Comparison of ENCODE assay signal across 8 mouse cellular contexts in the genomic region with DNA sequence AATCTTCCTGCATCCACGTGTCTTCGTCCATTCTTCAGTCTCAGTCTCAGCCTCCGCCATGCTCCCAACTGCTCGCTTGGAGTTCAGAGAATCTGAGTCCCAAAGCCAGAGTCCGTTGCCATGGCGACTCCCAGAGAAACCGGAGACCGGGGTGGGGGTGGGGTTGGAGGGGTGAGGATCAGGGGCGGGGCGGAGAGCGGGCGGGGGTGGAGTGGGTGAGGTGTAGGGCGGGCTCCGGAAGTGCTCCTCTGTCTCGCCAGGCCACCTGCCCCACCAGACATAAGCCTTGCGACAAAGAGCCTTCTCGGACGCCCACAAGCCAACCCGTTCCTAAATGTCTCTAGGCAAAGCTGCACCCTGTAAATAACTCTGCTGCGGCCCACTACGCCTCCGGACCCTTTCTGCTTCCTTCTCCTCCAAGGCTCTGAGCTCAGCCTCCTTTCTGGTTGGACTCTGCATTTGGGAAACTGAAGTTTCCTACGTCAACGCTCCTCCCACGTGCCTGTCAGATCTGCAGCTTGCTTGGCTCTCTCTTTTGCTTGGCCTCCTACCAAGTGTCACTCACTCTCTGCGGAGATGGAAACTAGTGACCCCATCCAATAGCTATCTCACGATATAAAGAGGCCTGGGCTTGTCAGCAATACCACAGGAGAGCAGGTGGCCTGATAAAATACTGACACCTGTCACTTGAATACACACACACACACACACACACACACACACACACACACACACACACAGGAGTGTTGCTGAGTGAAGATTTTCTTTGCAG. TPM values are rescaled to one million over a fixed set of nuclear protein-coding genes. Genes with fewer than 3 reads are reported as not detected.
A peak's percentile ranks its signal among the peaks of the same experiment; 100 is the strongest.
DNase-seq lines count a peak whose midpoint lies in the region; ATAC-seq and TF ChIP-seq lines count a peak whose summit lies in the region.

A gene (minus strand): TSS at position 94 of the 772 bp plus-strand sequence.

- H3K9ac ChIP-seq in ES-E14 (ENCODE audit: insufficient read depth, low read depth, low read length, poor library complexity, severe bottlenecking) = peak within 1 kb of the TSS; percentile 27; the same call in 1 of the 2 replicates
- peak within 1 kb of the TSS; percentile 35; the same call in 1 of the 2 replicates for H3K9ac ChIP-seq in hindbrain, embryonic 12.5 days
- H3K9ac ChIP-seq in lung, embryonic 16.5 days (ENCODE audit: low read length) = peak within 1 kb of the TSS; percentile 63

- H3K4me2 ChIP-seq in hindbrain, embryonic 12.5 days (replicated peaks) = peak within 1 kb of the TSS; percentile 65
- peak within 1 kb of the TSS; percentile 70 for H3K4me2 ChIP-seq in lung, embryonic 16.5 days (ENCODE audit: low read depth, low read length)

- peaks cover 0 to 3% of the 10 kb centered on the region in 2 experiments; a peak in 1 of 4 replicates for H3K4me1 ChIP-seq in ES-E14 (ENCODE audit: control insufficient read depth in 2 of 2, insufficient read depth in 2 of 2, low read length in 2 of 2, poor library complexity in 1 of 2)
- peaks cover 11% of the 10 kb centered on the region for H3K4me1 ChIP-seq in hindbrain, embryonic 12.5 days
- H3K4me1 ChIP-seq in lung, embryonic 16.5 days (replicated peaks; ENCODE audit: control insufficient read depth, insufficient read depth, low read length) = peaks cover 11% of the 10 kb centered on the region

- under 1% methylated on average over 27 of the region's 27 CpGs for WGBS in hindbrain, embryonic 12.5 days
- under 1% methylated on average over 23 of the region's 27 CpGs for WGBS in lung, embryonic 16.5 days

- H3K36me3 ChIP-seq in ES-E14 (ENCODE audit: control insufficient read depth, insufficient read depth, low read length, poor library complexity, severe bottlenecking) = no peaks in the 10 kb centered on the region
- no peaks in the 10 kb centered on the region for H3K36me3 ChIP-seq in hindbrain, embryonic 12.5 days
- no peaks in the 10 kb centered on the region for H3K36me3 ChIP-seq in lung, embryonic 16.5 days (ENCODE audit: control insufficient read depth, insufficient read depth, low read length)

- in situ Hi-C loops in ES-E14 (cut with MboI; ENCODE audit: low sequenced_read_pairs in 2 of 2, unreplicated experiment in 2 of 2) = no loop called here

- H3K9me3 ChIP-seq in ES-E14 (ENCODE audit: control insufficient read depth, insufficient read depth, low read depth, low read length) = no peaks in the 10 kb centered on the region
- no peaks in the 10 kb centered on the region for H3K9me3 ChIP-seq in hindbrain, embryonic 12.5 days (replicated peaks)
- H3K9me3 ChIP-seq in lung, embryonic 16.5 days (ENCODE audit: control insufficient read depth, low read length) = no peaks in the 10 kb centered on the region

- peak; percentile 92 for ATAC-seq in hindbrain, embryonic 12.5 days (ENCODE audit: low FRiP score)
- ATAC-seq in lung, embryonic 16.5 days (ENCODE audit: low read depth) = peak; percentile 93

- peak within 1 kb of the TSS; percentile 32 to 47 for H3K4me3 ChIP-seq in ES-E14 (ENCODE audit: insufficient read depth in 1 of 2, low read depth in 1 of 2, low read length in 2 of 2, poor library complexity in 1 of 2, severe bottlenecking in 1 of 2)
- peak within 1 kb of the TSS; percentile 36 for H3K4me3 ChIP-seq in hindbrain, embryonic 12.5 days
- H3K4me3 ChIP-seq in lung, embryonic 16.5 days (ENCODE audit: low read length) = peak within 1 kb of the TSS; percentile 51

- DNase-seq in ES-E14 (ENCODE audit: low read depth, low spot score) = peak; percentile 93
- peak; percentile 41 for DNase-seq in cerebellum, adult 9-10 months
- DNase-seq in frontal cortex, postnatal 14 days (ENCODE audit: low spot score in 2 of 2) = peak; percentile 73 to 86
- peak; percentile 72 to 74 for DNase-seq in layer of hippocampus, postnatal 10 days (ENCODE audit: low spot score in 2 of 2)
- peak; percentile 55 for DNase-seq in ovary, adult 18-20 months (ENCODE audit: low spot score)
- peak; percentile 36 to 55 for DNase-seq in thymus, adult 18-20 months

- H3K27me3 ChIP-seq in hindbrain, embryonic 12.5 days = peaks cover 8% of the 10 kb centered on the region
- no peaks in the 10 kb centered on the region for H3K27me3 ChIP-seq in lung, embryonic 16.5 days (ENCODE audit: control insufficient read depth, insufficient read depth, low read depth, low read length)

- no peak within 1 kb of the TSS for H3K27ac ChIP-seq in ES-E14 (ENCODE audit: insufficient read depth, low read depth, low read length, poor library complexity, severe bottlenecking)
- H3K27ac ChIP-seq in hindbrain, embryonic 12.5 days = peak within 1 kb of the TSS; percentile 76
- peak within 1 kb of the TSS; percentile 91 for H3K27ac ChIP-seq in lung, embryonic 16.5 days (ENCODE audit: low read length)

TF ChIP-seq in ES-E14, 5 proteins besides CTCF, POLR2A, EP300 and RAD21:
- TF ChIP-seq MAFK (IDR thresholded peaks at IDR 0.05; ENCODE audit: insufficient read depth, low read depth, low read length) = no peak
- no peak for TF ChIP-seq HCFC1 (IDR thresholded peaks at IDR 0.05; ENCODE audit: borderline replicate concordance, insufficient read depth, low read length)
- no peak for TF ChIP-seq ZNF384 (IDR thresholded peaks at IDR 0.05; ENCODE audit: low read depth, low read length)
- TF ChIP-seq CHD2 (IDR thresholded peaks at IDR 0.05; ENCODE audit: low read depth, low read length) = no peak
- no peak for TF ChIP-seq ZC3H11A (IDR thresholded peaks at IDR 0.05; ENCODE audit: borderline replicate concordance, low read depth, low read length)
TF ChIP-seq in ES-E14: peak in this region for 0.

RNA-seq across cellular contexts. Expression of the gene that starts here (rescaled TPM):
- not detected in 2 replicates for total RNA-seq in ES-E14 (2012; rRNA removed)
- polyA plus RNA-seq in hindbrain, embryonic 12.5 days (2016; fragmentation: Nextera tagmentation; extraction: Ambion mirVana) = 0.48 and 0.75 TPM in 2 replicates
- total RNA-seq in layer of hippocampus, postnatal 10 days (2021) = not detected
- 0.14 TPM in 1 of 2 replicates, not detected in the other for polyA plus RNA-seq in lung, embryonic 16.5 days (2015; fragmentation: Nextera tagmentation; extraction: Ambion mirVana)

Comparison
In these comparisons a context has a peak if more than half of its experiments do, and no peak if none do; other contexts are left out.
1. Peak in DNase-seq, H3K4me3 ChIP-seq and H3K9ac ChIP-seq in ES-E14; RNA of the gene not detected or under 1 TPM.
2. Peak in ATAC-seq, H3K4me3 ChIP-seq, H3K27ac ChIP-seq, H3K9ac ChIP-seq and H3K4me2 ChIP-seq in hindbrain, embryonic 12.5 days; RNA of the gene not detected or under 1 TPM.
3. Peak in DNase-seq in layer of hippocampus, postnatal 10 days; RNA of the gene not detected or under 1 TPM.
4. Peak in ATAC-seq, H3K4me3 ChIP-seq, H3K27ac ChIP-seq, H3K9ac ChIP-seq and H3K4me2 ChIP-seq in lung, embryonic 16.5 days; RNA of the gene not detected or under 1 TPM.
5. DNase-seq: peak in every context shown above with its lines; median percentile 93 in ES-E14; 80 in frontal cortex, postnatal 14 days; 73 in layer of hippocampus, postnatal 10 days; 55 in ovary, adult 18-20 months; 46 in thymus, adult 18-20 months; 41 in cerebellum, adult 9-10 months.